Mouse (Mus musculus): ENCODE measurements around the gene Creb3l2. TPM values are rescaled to one million over a fixed set of nuclear protein-coding genes. Genes with fewer than 3 reads are reported as not detected.

Creb3l2 gene
- total RNA-seq, 2 experiments from 2014 or later = 5.1 to 5.6 TPM

GRCm38 (mm10) chr6:37418931-37419330 is 23.0 kb downstream of the Creb3l2 start:
- intact Hi-C loops (cut with DNase I) = no loop called here
- DNase-seq (ENCODE audit: extremely low spot score in 1 of 2, low spot score in 2 of 2) = peak; percentile 23 to 45

DNA sequence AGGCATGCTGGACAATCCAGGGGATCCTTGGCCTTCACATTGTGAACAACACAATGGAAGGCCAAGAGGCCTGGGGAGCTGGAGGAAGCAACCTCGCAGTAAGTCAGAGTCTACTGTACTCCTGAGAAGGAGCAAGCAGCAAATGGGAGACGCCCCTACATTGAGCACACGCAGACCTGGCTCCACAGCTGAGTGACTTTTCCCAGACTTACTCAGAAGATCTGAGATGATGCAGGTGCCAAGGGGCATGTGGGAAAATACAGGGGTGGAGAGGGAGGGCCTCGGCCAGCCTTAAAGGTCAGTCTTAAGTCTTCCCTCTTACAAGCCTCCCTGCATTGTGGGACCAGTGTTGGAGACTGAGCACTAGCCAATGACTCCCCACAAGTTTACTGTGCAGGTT is 25.2 kb downstream of the Creb3l2 start:
- DNase-seq (ENCODE audit: extremely low spot score in 1 of 2, low spot score in 2 of 2) = no peak
- intact Hi-C loops (cut with DNase I) = no loop called here

GRCm38 (mm10) chr6:37415505-37415904 is 26.4 kb downstream of the Creb3l2 start:
- DNase-seq (ENCODE audit: extremely low spot score in 1 of 2, low spot score in 2 of 2) = no peak
- intact Hi-C loops (cut with DNase I) = no loop called here

DNA sequence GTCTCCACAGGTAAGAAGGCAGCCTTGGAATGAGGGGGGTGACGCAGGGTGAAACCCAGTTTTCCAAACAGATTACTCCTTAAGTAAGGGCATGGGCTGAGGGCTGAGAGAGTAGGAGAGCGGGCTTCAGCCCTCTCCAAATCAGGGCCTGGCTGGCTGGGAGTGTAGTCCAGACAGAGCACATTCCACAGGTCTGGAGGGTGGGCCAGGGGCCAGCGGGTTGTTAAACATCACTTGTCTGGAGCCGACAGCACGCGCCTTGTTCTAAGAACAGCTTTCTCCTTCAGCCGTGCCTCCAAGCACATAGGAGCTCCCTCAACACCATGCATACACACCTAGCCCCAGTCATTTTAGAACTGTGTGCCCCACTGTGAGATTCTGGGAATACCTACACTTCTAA is 26.9 kb downstream of the Creb3l2 start:
- peak in 1 of 2 experiments; percentile 46 for DNase-seq (ENCODE audit: extremely low spot score in 1 of 2, low spot score in 2 of 2)
- intact Hi-C loops (cut with DNase I) = no loop called here

- DNase-seq (ENCODE audit: extremely low spot score in 1 of 2, low spot score in 2 of 2) = no peak
- intact Hi-C loops (cut with DNase I) = no loop called here
Measured at GRCm38 (mm10) chr6:37414576-37414975, 27.4 kb downstream of the Creb3l2 start.

GRCm38 (mm10) chr6:37411696-37412095 is 30.2 kb downstream of the Creb3l2 start:
- intact Hi-C loops (cut with DNase I) = no loop called here
- DNase-seq (ENCODE audit: extremely low spot score in 1 of 2, low spot score in 2 of 2) = no peak

DNA sequence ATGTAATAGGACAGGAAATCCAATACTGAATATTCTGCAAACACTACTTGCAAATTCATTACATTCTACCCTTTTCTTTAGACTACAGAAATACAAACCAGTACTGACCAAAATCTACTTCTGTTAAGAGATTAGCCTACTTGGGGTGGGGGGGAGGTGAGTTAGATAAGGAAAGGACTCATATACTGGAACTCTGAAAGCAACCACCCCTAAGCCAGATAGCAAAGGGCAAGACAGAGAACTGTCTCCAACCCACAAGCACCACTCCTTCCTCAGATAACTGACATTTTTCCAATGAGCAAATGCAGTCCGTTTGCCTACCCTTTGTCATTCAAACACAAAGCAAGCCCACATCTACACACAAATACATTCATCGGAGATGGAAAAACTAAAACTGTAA is 32.1 kb downstream of the Creb3l2 start:
- no peak for DNase-seq (ENCODE audit: extremely low spot score in 1 of 2, low spot score in 2 of 2)
- intact Hi-C loops (cut with DNase I) = no loop called here

GRCm38 (mm10) chr6:37407876-37408275 is 34.1 kb downstream of the Creb3l2 start:
- DNase-seq (ENCODE audit: extremely low spot score in 1 of 2, low spot score in 2 of 2) = no peak
- intact Hi-C loops (cut with DNase I) = no loop called here

GRCm38 (mm10) chr6:37406903-37407302 is 35.0 kb downstream of the Creb3l2 start:
- intact Hi-C loops (cut with DNase I) = no loop called here
- no peak for DNase-seq (ENCODE audit: extremely low spot score in 1 of 2, low spot score in 2 of 2)

- DNase-seq (ENCODE audit: extremely low spot score in 1 of 2, low spot score in 2 of 2) = no peak
- intact Hi-C loops (cut with DNase I) = no loop called here
Measured at GRCm38 (mm10) chr6:37406018-37406417, 35.9 kb downstream of the Creb3l2 start.

GRCm38 (mm10) chr6:37404325-37404724 is 37.6 kb downstream of the Creb3l2 start:
- intact Hi-C loops (cut with DNase I) = no loop called here
- no peak for DNase-seq (ENCODE audit: extremely low spot score in 1 of 2, low spot score in 2 of 2)

- intact Hi-C loops (cut with DNase I) = no loop called here
- no peak for DNase-seq (ENCODE audit: extremely low spot score in 1 of 2, low spot score in 2 of 2)
Measured at GRCm38 (mm10) chr6:37401928-37402327, 40.0 kb downstream of the Creb3l2 start.

DNA sequence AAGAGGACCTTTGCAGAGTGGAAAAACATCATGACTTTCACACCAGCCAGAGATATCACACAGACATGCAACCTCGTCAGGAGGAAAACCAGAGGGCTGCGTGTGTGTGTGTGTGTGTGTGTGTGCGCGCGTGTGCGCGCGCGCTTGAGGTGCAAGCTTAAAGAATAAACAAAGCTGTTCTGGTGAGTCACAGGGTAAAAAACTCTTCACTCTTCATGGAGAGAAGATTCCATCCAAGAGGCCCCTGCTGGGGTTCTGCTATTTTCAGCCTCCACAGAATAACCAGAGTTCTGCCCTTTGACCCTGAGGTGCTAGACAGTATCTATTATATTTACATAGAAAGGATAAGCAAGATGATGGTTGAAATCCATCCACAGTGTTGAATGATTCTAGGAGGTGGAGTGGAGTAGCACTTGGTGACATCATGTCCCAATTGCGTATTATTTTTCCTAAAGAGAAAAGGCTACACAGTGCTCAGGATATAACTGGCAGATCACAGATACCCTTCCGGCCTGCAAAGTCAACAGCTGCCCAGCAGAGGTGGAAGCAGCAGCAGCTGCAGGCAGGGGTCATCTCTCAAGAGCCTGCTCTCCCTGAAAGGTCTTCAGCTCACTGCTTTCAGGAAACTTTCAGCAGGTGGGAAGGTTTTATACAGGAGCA is 41.0 kb downstream of the Creb3l2 start:
- no peak for DNase-seq (ENCODE audit: extremely low spot score in 1 of 2, low spot score in 2 of 2)
- intact Hi-C loops (cut with DNase I) = no loop called here

DNA sequence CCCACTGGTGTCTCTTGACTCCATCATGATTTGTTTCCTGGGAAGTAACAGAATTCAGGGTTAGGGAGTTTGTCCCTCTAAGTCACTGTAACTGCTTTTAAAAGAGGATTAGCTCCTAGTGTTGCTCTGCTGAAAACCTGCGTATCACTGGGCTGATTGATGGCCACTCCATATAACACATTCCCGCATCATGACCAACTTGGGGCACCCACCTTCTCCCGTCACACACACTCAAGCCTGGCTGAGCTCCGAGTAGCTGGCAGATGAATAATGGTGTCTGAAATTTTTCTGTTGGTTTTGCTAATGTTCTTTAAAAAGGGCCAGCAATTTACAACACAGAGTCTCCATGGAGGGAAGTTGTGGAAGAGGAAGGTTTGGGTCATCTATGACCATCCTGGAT is 41.8 kb downstream of the Creb3l2 start:
- no peak for DNase-seq (ENCODE audit: extremely low spot score in 1 of 2, low spot score in 2 of 2)
- intact Hi-C loops (cut with DNase I) = no loop called here

DNA sequence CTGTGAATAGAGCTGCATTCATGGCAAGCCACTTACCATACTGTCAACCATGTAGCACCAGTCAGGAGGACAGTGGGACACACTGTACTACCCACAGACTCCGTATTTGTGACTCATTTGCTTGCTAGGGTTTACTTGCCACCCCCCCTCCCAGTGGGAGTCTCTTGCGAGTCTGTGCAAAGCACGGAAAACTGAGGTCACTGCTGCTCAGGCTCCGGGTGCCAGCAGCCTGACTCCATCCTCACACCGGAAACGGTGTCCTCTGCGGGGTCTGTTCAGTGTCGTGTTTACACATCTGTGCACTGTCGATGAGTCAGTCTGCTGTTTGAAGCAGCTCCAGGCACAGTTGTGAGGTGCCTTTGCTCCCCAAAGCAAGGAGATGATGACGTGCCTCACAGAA is 43.0 kb downstream of the Creb3l2 start:
- DNase-seq (ENCODE audit: extremely low spot score in 1 of 2, low spot score in 2 of 2) = peak in 1 of 2 experiments; percentile 57
- intact Hi-C loops (cut with DNase I) = no loop called here

DNA sequence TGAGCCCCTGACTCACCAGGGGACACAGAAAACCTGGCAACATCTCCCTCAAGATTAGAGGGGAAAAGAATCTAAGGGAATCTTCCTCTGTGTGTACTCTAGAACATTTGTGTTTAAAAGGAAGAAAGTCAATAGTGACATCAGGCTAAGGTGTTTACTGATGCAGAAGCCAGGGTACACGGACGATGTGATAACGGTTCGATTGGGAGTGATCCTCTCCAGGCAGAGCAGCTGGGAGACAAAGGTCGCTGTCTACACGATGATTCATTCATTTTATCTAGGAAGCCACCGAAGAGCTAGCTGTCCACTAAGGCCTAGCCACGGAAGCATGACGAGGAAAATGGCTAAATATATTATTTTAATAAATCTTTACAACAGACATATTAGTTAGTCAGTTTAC is 44.0 kb downstream of the Creb3l2 start:
- DNase-seq (ENCODE audit: extremely low spot score in 1 of 2, low spot score in 2 of 2) = no peak
- intact Hi-C loops (cut with DNase I) = no loop called here

- DNase-seq (ENCODE audit: extremely low spot score in 1 of 2, low spot score in 2 of 2) = no peak
- intact Hi-C loops (cut with DNase I) = no loop called here
Measured at GRCm38 (mm10) chr6:37397254-37397653, 44.7 kb downstream of the Creb3l2 start.

- intact Hi-C loops (cut with DNase I) = no loop called here
- no peak for DNase-seq (ENCODE audit: extremely low spot score in 1 of 2, low spot score in 2 of 2)
Measured at GRCm38 (mm10) chr6:37396127-37396526, 45.8 kb downstream of the Creb3l2 start.

DNA sequence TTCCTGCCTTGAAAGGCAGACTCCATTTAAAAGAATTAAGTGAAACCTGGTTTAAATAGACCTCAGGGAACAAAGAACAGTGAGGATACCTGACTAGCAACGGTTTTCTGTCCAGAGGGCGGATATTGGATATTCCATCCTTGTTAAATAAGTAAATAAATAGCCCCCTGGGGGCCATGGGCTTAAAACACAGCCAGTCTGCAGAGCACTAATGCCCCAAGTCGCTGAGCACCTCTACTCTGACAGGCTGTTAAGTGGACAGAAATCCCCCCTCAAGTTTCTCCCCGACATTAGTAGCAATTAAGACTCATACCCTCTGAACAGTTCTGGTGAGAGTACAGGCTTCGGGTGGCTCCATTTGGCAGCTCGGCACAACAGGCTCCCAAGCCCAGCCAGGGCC is 48.7 kb downstream of the Creb3l2 start:
- no peak for DNase-seq (ENCODE audit: extremely low spot score in 1 of 2, low spot score in 2 of 2)
- intact Hi-C loops (cut with DNase I) = no loop called here

DNA sequence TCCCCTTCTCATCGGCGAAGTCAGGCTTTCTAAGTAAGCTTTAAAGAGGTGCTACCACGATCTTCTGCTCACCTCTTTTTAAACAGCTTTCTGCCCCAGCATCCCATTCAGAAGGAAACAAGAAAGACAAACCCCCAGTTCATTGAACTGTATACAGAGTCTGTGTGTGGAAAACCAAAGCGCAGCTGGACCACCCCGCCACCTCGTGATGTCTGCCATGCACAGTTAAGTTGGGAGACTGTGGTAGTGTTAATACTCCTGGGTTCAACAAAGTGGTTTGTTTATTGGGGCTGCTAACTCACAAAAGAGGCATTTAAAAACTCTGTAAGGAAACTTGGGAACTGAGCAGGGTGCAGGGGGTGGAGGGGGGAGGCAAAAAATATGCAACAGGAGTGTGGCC is 49.7 kb downstream of the Creb3l2 start:
- intact Hi-C loops (cut with DNase I) = no loop called here
- no peak for DNase-seq (ENCODE audit: extremely low spot score in 1 of 2, low spot score in 2 of 2)

DNA sequence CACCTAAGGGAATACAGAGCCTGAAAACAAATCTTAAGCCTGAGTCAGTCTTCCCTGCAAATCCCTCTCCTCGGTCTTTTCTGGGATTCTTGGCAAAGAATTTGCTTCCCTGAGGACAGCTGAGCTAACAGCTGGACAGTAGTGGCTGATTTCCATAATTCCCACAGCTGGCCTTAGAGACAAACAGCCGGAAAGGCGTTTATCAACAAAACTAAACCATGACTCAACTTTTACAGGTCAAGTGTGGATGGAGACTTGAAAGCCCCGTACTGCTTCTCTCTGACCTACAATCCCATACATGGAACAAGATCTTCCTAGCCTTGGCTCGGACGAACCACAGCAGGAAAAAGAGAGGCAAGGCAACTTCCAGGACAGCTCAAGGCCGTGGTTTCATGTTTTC is 50.6 kb downstream of the Creb3l2 start:
- intact Hi-C loops (cut with DNase I) = no loop called here
- DNase-seq (ENCODE audit: extremely low spot score in 1 of 2, low spot score in 2 of 2) = peak in 1 of 2 experiments; percentile 31
